Mouse (Mus musculus): ENCODE results near the gene Fsd1l. TPM values are rescaled to one million over a fixed set of nuclear protein-coding genes. Genes with fewer than 3 reads are reported as not detected.

Gene Fsd1l
- polyA plus RNA-seq, 1 experiment = 0.55 TPM

GRCm38 (mm10) chr4:53728121-53728520, 96.8 kb downstream of the Fsd1l start:
- DNase-seq = no peak
- Histone ChIP-seq H3K36me3 (ENCODE audit: control insufficient read depth, insufficient read depth, low read length) (peaks cover 1% of the 10 kb centered on the region), H3K4me3 (ENCODE audit: insufficient read depth, low read depth, low read length) (no peak overlapping the region), H3K27me3 (replicated peaks; ENCODE audit: control insufficient read depth, insufficient read depth, low read length) (no peaks in the 10 kb centered on the region), H3K4me1 (ENCODE audit: control insufficient read depth, insufficient read depth, low read length) (no peaks in the 10 kb centered on the region), H3K27ac (ENCODE audit: insufficient read depth, low read depth, low read length) (no peak overlapping the region)
- TF ChIP-seq POLR2A (IDR thresholded peaks at IDR 0.05; ENCODE audit: low read depth, low read length) = no peak
- WGBS = 93% methylated on average over 1 of the region's 1 CpGs

GRCm38 (mm10) chr4:53738956-53739616, 107.8 kb downstream of the Fsd1l start:
- peaks cover 1% of the 10 kb centered on the region; the same call in 1 of the 2 replicates for H3K36me3 ChIP-seq (ENCODE audit: control insufficient read depth, insufficient read depth, low read length)
- H3K27ac ChIP-seq (ENCODE audit: insufficient read depth, low read depth, low read length) = no peak overlapping the region
- WGBS = 35% methylated on average over 6 of the region's 6 CpGs
- no peaks in the 10 kb centered on the region for H3K4me1 ChIP-seq (ENCODE audit: control insufficient read depth, insufficient read depth, low read length)
- peak; percentile 60 for DNase-seq
- H3K4me3 ChIP-seq (ENCODE audit: insufficient read depth, low read depth, low read length) = no peak overlapping the region
- H3K27me3 ChIP-seq (replicated peaks; ENCODE audit: control insufficient read depth, insufficient read depth, low read length) = no peaks in the 10 kb centered on the region
- TF ChIP-seq CTCF (conservative IDR thresholded peaks at IDR 0.05; ENCODE audit: insufficient read depth, insufficient read length, low read depth, low read length) = no peak
- TF ChIP-seq POLR2A (IDR thresholded peaks at IDR 0.05; ENCODE audit: low read depth, low read length) = no peak

GRCm38 (mm10) chr4:53749831-53750230, 118.6 kb downstream of the Fsd1l start:
- DNase-seq = no peak
- Histone ChIP-seq H3K27me3 (replicated peaks; ENCODE audit: control insufficient read depth, insufficient read depth, low read length) (no peaks in the 10 kb centered on the region), H3K4me3 (ENCODE audit: insufficient read depth, low read depth, low read length) (no peak overlapping the region), H3K36me3 (ENCODE audit: control insufficient read depth, insufficient read depth, low read length) (peaks cover 6% of the 10 kb centered on the region; the same call in 1 of the 2 replicates), H3K4me1 (ENCODE audit: control insufficient read depth, insufficient read depth, low read length) (no peaks in the 10 kb centered on the region), H3K27ac (ENCODE audit: insufficient read depth, low read depth, low read length) (no peak overlapping the region)
- TF ChIP-seq POLR2A (IDR thresholded peaks at IDR 0.05; ENCODE audit: low read depth, low read length) (no peak), CTCF (conservative IDR thresholded peaks at IDR 0.05; ENCODE audit: insufficient read depth, insufficient read length, low read depth, low read length) (no peak)

GRCm38 (mm10) chr4:53750391-53751120, 119.3 kb downstream of the Fsd1l start:
- Histone ChIP-seq H3K4me3 (ENCODE audit: insufficient read depth, low read depth, low read length) (no peak overlapping the region), H3K36me3 (ENCODE audit: control insufficient read depth, insufficient read depth, low read length) (peaks cover 6% of the 10 kb centered on the region; the same call in 1 of the 2 replicates), H3K4me1 (ENCODE audit: control insufficient read depth, insufficient read depth, low read length) (no peaks in the 10 kb centered on the region), H3K27ac (ENCODE audit: insufficient read depth, low read depth, low read length) (peak overlapping the region; percentile 17; the same call in 1 of the 2 replicates), H3K27me3 (replicated peaks; ENCODE audit: control insufficient read depth, insufficient read depth, low read length) (no peaks in the 10 kb centered on the region)
- 61% methylated on average over 16 of the region's 16 CpGs for WGBS
- peak; percentile 20 for DNase-seq
- no peak for TF ChIP-seq POLR2A (IDR thresholded peaks at IDR 0.05; ENCODE audit: low read depth, low read length)
- no peak for TF ChIP-seq CTCF (conservative IDR thresholded peaks at IDR 0.05; ENCODE audit: insufficient read depth, insufficient read length, low read depth, low read length)

Other genes with a start within 250 kb of the Fsd1l start
- gene Slc44a1, start 191.1 kb upstream of the Fsd1l start, polyA plus RNA-seq (2012; rRNA removed) = 26.5 and 27.1 TPM in 2 replicates
- 6.5 and 7.0 TPM in 2 replicates for gene Fktn, start 82.5 kb downstream of the Fsd1l start, polyA plus RNA-seq (2012; rRNA removed)
- 0.31 and 0.47 TPM in 2 replicates for gene Tal2, start 148.2 kb downstream of the Fsd1l start, polyA plus RNA-seq (2012; rRNA removed)
- gene Tmem38b, start 194.6 kb downstream of the Fsd1l start, polyA plus RNA-seq (2012; rRNA removed) = 10.8 and 12.5 TPM in 2 replicates